In genomic region chr4:140520719-140521118, GRCm38 (mm10) we compare ENCODE assay signal across 14 mouse cellular contexts.
DNase-seq lines count a peak whose midpoint lies in the region.
"Had no signal": no experiment of that assay in that cellular context is flagged by ENCODE, and none has a peak within 500 bp of the region (broad histone marks: within the 10 kb centered on the region; RNA-seq: fewer than 3 reads in every experiment).

No protein-coding gene starts in this region.

- DNase-seq in cerebellum, postnatal 10 days, result peak; percentile 78 to 81
- no peak for DNase-seq in cerebellum, adult 9-11 months
- peak; percentile 71 to 81 for DNase-seq in cerebellum, postnatal 14 days
- DNase-seq in cerebellum, adult 8-10 months, result no peak
- DNase-seq: adrenal gland, adult 2 months; adrenal gland, adult 8-10 months; adrenal gland, postnatal 10 days; adrenal gland, postnatal 14 days; adrenal gland, postnatal 25 days; adrenal gland, postnatal 36 days; B cell, adult 2 months; cerebellum, adult 11 months; cerebellum, adult 11-12 months; cerebellum, adult 18-20 months had no signal

Comparison
In these comparisons a context has a peak if more than half of its experiments do, and no peak if none do; other contexts are left out.
1. DNase-seq: peak in cerebellum, postnatal 10 days (2 of 2) and cerebellum, postnatal 14 days (2 of 2); none in cerebellum, adult 9-11 months (single experiment) and cerebellum, adult 8-10 months (single experiment).